Comparison of ENCODE assay signal across 8 mouse cellular contexts in the genomic region with DNA sequence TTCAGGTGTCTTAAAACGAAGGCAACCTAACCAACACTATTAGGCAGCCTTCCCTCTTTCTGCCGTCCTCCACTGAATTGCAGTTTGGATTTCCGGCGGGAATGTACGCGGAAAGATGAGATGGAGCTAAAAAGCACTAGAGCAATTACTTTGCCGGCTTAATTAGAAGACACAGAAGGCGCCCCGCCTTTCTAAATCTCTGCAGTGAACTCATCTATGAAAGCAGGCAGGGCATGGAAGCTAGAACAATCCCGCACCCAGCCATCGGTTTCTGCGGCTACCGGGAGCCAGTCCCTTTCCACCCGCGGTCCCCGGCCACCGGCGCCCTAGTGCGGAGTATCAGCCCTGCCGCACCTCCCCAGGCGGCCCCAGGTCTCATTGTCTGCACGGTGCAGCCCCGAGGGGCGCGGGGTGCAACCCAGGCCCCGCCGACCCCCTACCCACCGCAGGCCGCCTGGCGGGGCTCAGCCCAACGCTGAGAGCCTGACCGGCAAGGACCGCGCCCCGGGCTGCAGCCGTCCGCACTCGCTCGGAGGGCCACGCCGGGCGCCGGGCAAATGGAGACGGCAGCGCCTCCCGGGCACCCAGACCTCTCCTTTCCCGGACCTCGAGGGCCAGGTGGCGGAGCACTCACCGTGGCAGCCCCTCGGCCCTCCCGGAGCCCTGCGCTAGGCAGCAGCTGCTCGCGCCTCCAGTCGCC. TPM values are rescaled to one million over a fixed set of nuclear protein-coding genes. Genes with fewer than 3 reads are reported as not detected.
A peak's percentile ranks its signal among the peaks of the same experiment; 100 is the strongest.
DNase-seq lines count a peak whose midpoint lies in the region; ATAC-seq lines count a peak whose summit lies in the region.

No protein-coding gene starts in this region.

- peak overlapping the region; percentile 79 for H3K27ac ChIP-seq in liver, embryonic 16.5 days (ENCODE audit: low read length)
- peak overlapping the region; percentile 97 for H3K27ac ChIP-seq in neural tube, embryonic 14.5 days (ENCODE audit: low read depth, low read length)

- peak overlapping the region; percentile 73 for H3K4me3 ChIP-seq in liver, embryonic 16.5 days (ENCODE audit: low read depth, low read length)
- peak overlapping the region; percentile 95 for H3K4me3 ChIP-seq in neural tube, embryonic 14.5 days (ENCODE audit: low read depth, low read length)

- under 1% methylated on average over 50 of the region's 56 CpGs for WGBS in liver, embryonic 16.5 days (ENCODE audit: insufficient replicate concordance)
- under 1% methylated on average over 51 of the region's 56 CpGs for WGBS in neural tube, embryonic 14.5 days

- peaks cover 25% of the 10 kb centered on the region for H3K27me3 ChIP-seq in liver, embryonic 16.5 days (ENCODE audit: control insufficient read depth, insufficient read depth, low read depth, low read length)
- H3K27me3 ChIP-seq in neural tube, embryonic 14.5 days (ENCODE audit: control insufficient read depth, insufficient read depth, low read length), result no peaks in the 10 kb centered on the region

- peak overlapping the region; percentile 59 for H3K4me2 ChIP-seq in liver, embryonic 16.5 days (ENCODE audit: low read depth, low read length)
- H3K4me2 ChIP-seq in neural tube, embryonic 14.5 days (ENCODE audit: low read depth, low read length), result peak overlapping the region; percentile 86

- H3K9ac ChIP-seq in liver, embryonic 16.5 days (ENCODE audit: low read depth, low read length), result peak overlapping the region; percentile 74
- peak overlapping the region; percentile 100 for H3K9ac ChIP-seq in neural tube, embryonic 14.5 days (replicated peaks; ENCODE audit: low read depth, low read length)

- peak; percentile 9; the same call in 1 of the 2 replicates for ATAC-seq in liver, embryonic 16.5 days (ENCODE audit: low read depth)
- peak; percentile 78 for ATAC-seq in neural tube, embryonic 14.5 days (ENCODE audit: low read depth)

- no peaks in the 10 kb centered on the region for H3K9me3 ChIP-seq in liver, embryonic 16.5 days (replicated peaks; ENCODE audit: control insufficient read depth, low read length)
- no peaks in the 10 kb centered on the region for H3K9me3 ChIP-seq in neural tube, embryonic 14.5 days (ENCODE audit: control insufficient read depth, low read length)

- H3K4me1 ChIP-seq in liver, embryonic 16.5 days (ENCODE audit: control insufficient read depth, low read depth, low read length), result no peaks in the 10 kb centered on the region
- H3K4me1 ChIP-seq in neural tube, embryonic 14.5 days (ENCODE audit: control insufficient read depth, insufficient read depth, low read length), result no peaks in the 10 kb centered on the region

- peak; percentile 49 for DNase-seq in right cerebral cortex, adult 18-20 months
- DNase-seq in right cerebral cortex, postnatal 25 days, result no peak
- peak; percentile 57 for DNase-seq in brain, adult 2 months (ENCODE audit: low read depth, low spot score)
- peak; percentile 35 to 51 for DNase-seq in frontal cortex, postnatal 25 days (ENCODE audit: low spot score in 2 of 2)
- peak; percentile 29 to 65 for DNase-seq in kidney, postnatal 25 days
- no peak for DNase-seq in gastrocnemius, adult 18-20 months (ENCODE audit: low spot score)

- H3K36me3 ChIP-seq in liver, embryonic 16.5 days (ENCODE audit: control insufficient read depth, insufficient read depth), result no peaks in the 10 kb centered on the region; the same call in 1 of the 2 replicates
- no peaks in the 10 kb centered on the region for H3K36me3 ChIP-seq in neural tube, embryonic 14.5 days (ENCODE audit: control insufficient read depth, insufficient read depth, low read length)

RNA-seq across cellular contexts. Expression of gene Raph1, which starts 0.8 kb away (rescaled TPM):
- 24.7 and 26.7 TPM in 2 replicates for polyA plus RNA-seq in liver, embryonic 16.5 days (2015; fragmentation: Nextera tagmentation; extraction: Ambion mirVana)
- polyA plus RNA-seq in neural tube, embryonic 14.5 days (2014; fragmentation: Nextera tagmentation; extraction: Ambion mirVana), result 28.0 and 33.7 TPM in 2 replicates
- total RNA-seq in gastrocnemius, adult 18-20 months (2021), result 10 to 100 TPM; 15.2 to 26.0 TPM

Comparison
In these comparisons a context has a peak if more than half of its experiments do, and no peak if none do; other contexts are left out.
1. DNase-seq: peak in right cerebral cortex, adult 18-20 months (single experiment), brain, adult 2 months (single experiment), frontal cortex, postnatal 25 days (2 of 2) and kidney, postnatal 25 days (2 of 2); none in right cerebral cortex, postnatal 25 days (single experiment) and gastrocnemius, adult 18-20 months (single experiment).